Mouse (Mus musculus): Measurements from ENCODE around the gene Olfr406.

The Olfr406 gene

GRCm38 (mm10) chr11:74259508-74259907 lies at the start of gene Olfr406:
Gene Olfr406 (plus strand): TSS chr11:74259808.
- no peak for DNase-seq (ENCODE audit: low spot score in 2 of 2)

- no peak for DNase-seq (ENCODE audit: low spot score in 2 of 2)
These were observed 48.3 kb upstream of the Olfr406 start, which contains the start of gene Olfr43 for GRCm38 (mm10) chr11:74211279-74211678. Gene Olfr43 (minus strand): TSS chr11:74211379.

- no peak for DNase-seq (ENCODE audit: low spot score in 2 of 2)
These were observed 18.4 kb upstream of the Olfr406 start for GRCm38 (mm10) chr11:74241201-74241600.

GRCm38 (mm10) chr11:74283436-74283835 lies 23.8 kb downstream of the Olfr406 start, which contains the start of gene Olfr59:
Gene Olfr59 (plus strand): TSS chr11:74283736.
- DNase-seq (ENCODE audit: low spot score in 2 of 2), result no peak

GRCm38 (mm10) chr11:74287256-74287655 lies 27.6 kb downstream of the Olfr406 start:
- DNase-seq (ENCODE audit: low spot score in 2 of 2), result no peak

Measured in heart, adult 9 months (tissue).